ENCODE assay signal across 19 mouse cellular contexts in the genomic region with DNA sequence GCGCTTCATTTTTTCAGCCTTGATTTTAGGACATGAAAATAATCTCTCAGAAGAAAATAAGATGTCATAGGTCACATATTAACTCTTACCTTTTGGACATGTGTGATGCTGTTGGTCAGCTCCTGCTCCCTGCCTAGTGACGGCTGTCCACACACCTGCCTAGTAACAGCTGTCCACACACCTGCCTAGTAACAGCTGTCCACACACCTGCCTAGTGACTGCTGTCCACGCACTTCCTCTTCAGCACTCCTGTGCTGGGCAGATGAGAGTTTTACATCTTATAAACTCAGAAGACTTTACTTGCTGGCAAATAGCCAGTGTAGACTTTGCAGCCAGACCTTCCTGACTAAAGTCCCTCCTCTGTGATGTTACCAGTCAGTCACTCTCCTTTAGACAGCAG.
"Had no signal": no experiment of that assay in that cellular context is flagged by ENCODE, and none has a peak within 500 bp of the region (broad histone marks: within the 10 kb centered on the region; RNA-seq: fewer than 3 reads in every experiment).

No protein-coding gene starts in this region.

- H3K4me2 ChIP-seq: kidney, embryonic 15.5 days; limb, embryonic 12.5 days; limb, embryonic 15.5 days; liver, embryonic 11.5 days; lung, embryonic 15.5 days; midbrain, embryonic 13.5 days had no signal

- H3K9ac ChIP-seq: kidney, embryonic 15.5 days; limb, embryonic 12.5 days; limb, embryonic 15.5 days; liver, embryonic 14.5 days; liver, postnatal 0 days; lung, embryonic 15.5 days; midbrain, embryonic 13.5 days had no signal

- ATAC-seq: liver, postnatal 0 days; midbrain, embryonic 13.5 days; midbrain, embryonic 16.5 days had no signal

- H3K4me1 ChIP-seq: kidney, embryonic 15.5 days; lung, embryonic 15.5 days; midbrain, embryonic 10.5 days; midbrain, embryonic 13.5 days had no signal

- H3K27me3 ChIP-seq: kidney, embryonic 15.5 days; limb, embryonic 12.5 days; limb, embryonic 15.5 days; lung, embryonic 15.5 days; midbrain, embryonic 13.5 days had no signal

- H3K9me3 ChIP-seq: kidney, embryonic 15.5 days; limb, embryonic 12.5 days; limb, embryonic 15.5 days; lung, embryonic 15.5 days; midbrain, embryonic 10.5 days; midbrain, embryonic 13.5 days had no signal

- H3K27ac ChIP-seq: kidney, embryonic 15.5 days; limb, embryonic 12.5 days; limb, embryonic 15.5 days; liver, embryonic 14.5 days; lung, embryonic 15.5 days; midbrain, embryonic 10.5 days; midbrain, embryonic 13.5 days; stomach, postnatal 0 days had no signal

- H3K36me3 ChIP-seq: kidney, embryonic 15.5 days; limb, embryonic 12.5 days; limb, embryonic 15.5 days; lung, embryonic 15.5 days; midbrain, embryonic 10.5 days; midbrain, embryonic 13.5 days had no signal

- DNase-seq: kidney, adult 11 months; kidney, adult 8-10 months; kidney, postnatal 10 days; kidney, postnatal 36 days; liver, postnatal 0 days; lung, postnatal 14 days; lung, postnatal 4 days; right cerebral cortex, postnatal 4 days; thymus, postnatal 25 days had no signal

- H3K4me3 ChIP-seq: kidney, embryonic 15.5 days; limb, embryonic 12.5 days; limb, embryonic 15.5 days; lung, embryonic 15.5 days; midbrain, embryonic 10.5 days; midbrain, embryonic 13.5 days had no signal
